Mouse (Mus musculus) cerebellum, adult (tissue): ENCODE data around the gene Efcab11.

Source experiments
- ATAC-seq: cut with Nextera tagmentation; 2 replicates; pipeline ENCODE4 v1.9.2; 2017; ENCODE audit warnings: mild to moderate bottlenecking, moderate library complexity, mixed read lengths; ENCODE audit not compliant: insufficient number of reproducible peaks, low FRiP score, low TSS enrichment

Gene Efcab11

DNA sequence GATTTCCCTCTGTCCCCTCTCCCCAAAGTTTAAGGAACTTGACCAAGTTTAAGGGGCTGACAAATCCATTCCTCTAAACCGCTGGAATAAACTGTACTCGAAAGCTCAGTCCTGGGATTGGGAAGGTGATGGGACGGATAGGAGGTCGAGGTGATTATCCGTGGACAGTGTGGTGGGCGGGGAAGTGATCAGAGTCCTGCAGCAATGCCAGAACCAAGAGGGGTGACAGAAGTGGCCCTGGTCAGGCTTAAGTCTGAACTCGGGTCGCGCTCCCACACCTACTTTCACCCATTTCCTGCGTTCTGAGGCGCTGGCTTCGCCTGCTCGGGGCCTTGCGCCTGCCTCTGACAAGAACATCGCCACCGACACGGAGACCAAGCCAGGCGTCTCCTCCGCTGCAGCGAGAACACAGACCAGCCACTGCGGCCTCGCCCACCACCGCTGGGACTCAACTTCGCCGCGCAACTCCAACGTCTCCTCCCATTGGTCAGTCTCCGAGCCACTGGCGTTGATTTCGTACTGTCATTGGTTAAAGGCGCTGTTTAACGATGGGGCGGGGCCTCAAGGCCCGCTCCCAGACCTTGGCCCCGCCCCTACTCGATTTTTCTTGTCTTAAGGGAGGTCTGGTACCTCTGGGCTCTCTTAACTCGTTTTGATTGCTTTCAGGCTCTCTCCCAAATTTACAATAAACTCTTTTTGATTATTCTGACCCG lies 1.1 kb downstream of the Efcab11 start:
- ATAC-seq = peak; percentile 81

DNA sequence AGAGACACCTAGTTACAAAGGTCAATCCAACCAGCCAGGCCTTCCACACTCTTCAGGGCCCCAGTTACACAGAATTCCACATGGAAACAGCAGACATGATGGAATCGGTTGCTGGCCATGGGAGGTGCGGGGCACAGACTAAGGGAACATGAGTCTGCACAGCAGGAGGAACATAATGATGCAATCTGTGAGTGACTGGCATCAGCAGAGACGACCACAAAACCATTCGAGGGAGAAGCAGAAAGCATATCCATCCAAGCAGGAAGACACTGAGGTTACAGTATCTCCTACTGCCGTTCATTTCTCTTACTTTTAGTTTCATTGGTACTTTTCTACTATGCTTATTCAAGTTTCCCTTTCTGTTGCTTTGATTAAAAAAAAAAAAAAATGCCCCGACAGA lies 9.6 kb downstream of the Efcab11 start:
- no peak for ATAC-seq

DNA sequence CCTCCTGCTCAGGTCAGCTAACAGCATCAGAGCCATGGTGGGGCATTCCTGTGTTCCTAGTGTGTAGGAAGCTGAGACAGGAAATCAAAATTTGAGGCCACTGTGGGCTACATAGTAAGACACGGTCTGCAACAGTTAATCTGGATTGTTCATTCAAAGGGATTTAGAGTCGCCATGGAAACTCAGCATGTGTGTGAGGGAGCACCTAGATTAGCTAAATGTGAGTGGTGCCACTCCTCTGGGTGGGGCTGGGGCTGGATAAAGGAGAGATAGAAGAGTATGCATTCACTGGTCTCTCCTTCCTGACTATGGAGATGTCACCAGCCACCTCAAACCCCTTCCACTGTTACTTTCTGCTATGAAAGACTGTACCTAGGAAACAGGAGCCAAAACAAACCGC lies 10.8 kb downstream of the Efcab11 start:
- ATAC-seq = no peak

DNA sequence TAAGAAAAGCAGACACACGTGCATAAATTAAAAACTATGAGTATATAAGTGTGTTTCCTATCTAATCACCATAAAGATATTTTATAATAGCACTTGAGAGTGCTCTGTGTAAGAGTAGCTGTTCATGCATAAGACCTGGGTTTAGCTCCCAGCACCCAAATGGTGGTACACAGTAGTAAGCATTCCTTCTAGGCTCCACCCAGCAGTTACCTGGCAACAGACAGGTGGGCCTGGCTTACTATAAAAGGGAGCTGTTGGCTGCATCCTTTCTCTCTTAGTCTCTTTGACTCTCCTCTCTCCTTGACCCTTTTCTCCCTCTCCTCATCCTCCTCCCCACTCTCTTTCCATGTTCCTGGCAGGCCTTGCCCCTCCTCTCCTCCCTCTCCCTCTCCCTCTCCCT lies 15.4 kb downstream of the Efcab11 start:
- no peak for ATAC-seq

DNA sequence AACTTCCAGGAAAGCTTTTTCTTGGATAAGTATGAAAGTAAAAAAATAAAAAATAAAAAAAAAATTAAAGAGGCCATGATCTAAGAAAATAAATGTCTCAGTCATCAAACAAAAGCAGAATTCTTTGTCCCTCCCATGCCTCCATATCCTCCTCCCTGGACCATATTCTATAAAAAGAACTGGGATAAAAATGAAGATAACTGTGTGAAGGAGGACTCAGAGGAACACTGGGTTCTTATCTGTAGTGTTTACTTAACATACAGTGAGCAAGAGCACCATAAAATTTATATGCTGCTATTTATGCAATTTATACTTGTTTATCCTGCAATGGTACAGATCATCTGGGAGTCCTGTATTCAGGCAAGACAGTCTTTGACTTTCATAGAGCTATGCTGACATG lies 19.6 kb downstream of the Efcab11 start:
- no peak for ATAC-seq

DNA sequence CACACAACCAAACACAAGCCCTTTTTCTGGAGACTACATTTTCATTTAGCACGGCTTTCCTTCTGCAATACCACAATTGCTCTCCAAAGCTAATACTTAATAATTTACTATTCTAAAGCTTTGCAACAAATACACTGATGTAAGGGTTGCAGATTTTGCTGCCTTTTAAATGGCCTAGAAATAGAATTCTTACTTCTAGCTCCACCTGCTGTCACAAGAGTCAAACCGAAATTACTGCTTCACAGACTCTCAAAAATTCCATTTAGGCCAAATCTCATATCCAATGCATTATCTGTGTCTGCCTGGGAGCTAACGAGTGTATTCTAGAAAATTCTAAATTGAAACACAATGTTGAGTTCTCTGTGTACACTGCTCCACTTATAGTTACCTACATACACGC lies 23.3 kb downstream of the Efcab11 start:
- ATAC-seq = no peak

DNA sequence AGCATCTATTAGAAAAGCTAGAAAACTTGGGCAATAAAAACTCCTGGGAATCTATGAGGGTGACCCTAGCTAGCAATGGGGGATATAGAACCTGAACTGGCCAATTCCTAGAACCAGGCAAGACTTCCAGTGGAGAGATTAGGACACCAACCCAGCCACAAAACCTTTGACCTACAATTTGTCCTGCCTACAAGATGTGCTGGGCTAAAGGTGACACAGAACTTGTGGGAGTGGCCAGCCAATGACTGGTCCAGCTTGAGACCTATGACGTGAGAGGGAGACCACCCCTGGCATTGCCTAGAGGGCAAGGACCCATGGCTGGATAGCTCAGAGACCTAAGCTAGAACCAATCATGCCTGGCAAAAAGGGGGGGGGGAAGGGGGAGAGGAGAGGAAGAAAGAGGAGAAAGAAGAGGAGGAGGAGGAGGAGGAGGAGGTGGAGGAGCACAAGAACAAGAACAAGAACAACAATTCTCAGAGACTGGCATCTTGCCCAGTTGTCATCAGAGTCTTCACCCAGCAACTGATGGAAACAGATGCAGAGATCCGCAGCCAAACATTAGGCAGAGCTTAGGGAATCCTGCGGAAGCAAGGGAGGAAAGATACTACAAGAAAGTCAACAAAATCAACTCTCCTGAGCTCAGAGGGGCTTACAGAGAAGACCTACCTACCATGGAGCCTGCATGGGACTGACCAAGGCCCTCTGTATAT lies 24.7 kb downstream of the Efcab11 start:
- ATAC-seq = no peak

DNA sequence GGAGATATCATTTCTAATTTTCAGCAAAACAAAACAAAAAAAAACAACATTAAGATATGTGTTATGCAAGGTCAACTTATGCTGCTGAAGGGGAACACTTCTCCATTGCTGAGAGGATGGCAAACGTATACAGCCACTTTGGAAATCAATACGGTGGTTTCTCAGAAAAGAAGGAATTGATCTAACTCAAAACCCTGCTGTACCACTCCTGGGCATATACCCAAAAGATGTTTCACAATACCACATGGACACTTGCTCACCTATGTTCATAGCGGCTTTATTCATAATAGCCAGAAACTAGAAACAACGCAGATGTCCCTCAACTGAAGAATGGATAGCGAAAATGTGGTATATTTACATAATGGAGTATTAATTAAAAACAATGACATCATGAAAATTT lies 25.6 kb downstream of the Efcab11 start:
- no peak for ATAC-seq

DNA sequence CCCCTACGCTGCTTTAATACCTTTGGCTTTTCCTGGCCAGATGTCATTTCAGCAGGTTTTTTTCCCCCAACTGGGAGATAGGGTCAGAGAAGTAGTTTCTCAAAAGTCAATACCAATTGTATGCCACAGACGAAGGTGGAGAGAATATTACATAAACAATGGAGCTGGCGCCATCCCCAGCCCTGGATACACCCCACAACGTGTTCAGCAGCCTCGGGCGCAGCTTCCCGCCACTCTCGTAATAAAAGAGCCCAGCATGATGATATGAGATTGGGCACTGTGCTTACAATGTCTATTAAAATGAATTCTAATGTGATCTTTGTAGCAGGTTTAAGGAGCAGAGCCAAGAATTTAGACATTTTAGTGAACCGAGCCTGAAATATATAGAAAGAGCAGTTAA lies 28.2 kb downstream of the Efcab11 start:
- no peak for ATAC-seq

DNA sequence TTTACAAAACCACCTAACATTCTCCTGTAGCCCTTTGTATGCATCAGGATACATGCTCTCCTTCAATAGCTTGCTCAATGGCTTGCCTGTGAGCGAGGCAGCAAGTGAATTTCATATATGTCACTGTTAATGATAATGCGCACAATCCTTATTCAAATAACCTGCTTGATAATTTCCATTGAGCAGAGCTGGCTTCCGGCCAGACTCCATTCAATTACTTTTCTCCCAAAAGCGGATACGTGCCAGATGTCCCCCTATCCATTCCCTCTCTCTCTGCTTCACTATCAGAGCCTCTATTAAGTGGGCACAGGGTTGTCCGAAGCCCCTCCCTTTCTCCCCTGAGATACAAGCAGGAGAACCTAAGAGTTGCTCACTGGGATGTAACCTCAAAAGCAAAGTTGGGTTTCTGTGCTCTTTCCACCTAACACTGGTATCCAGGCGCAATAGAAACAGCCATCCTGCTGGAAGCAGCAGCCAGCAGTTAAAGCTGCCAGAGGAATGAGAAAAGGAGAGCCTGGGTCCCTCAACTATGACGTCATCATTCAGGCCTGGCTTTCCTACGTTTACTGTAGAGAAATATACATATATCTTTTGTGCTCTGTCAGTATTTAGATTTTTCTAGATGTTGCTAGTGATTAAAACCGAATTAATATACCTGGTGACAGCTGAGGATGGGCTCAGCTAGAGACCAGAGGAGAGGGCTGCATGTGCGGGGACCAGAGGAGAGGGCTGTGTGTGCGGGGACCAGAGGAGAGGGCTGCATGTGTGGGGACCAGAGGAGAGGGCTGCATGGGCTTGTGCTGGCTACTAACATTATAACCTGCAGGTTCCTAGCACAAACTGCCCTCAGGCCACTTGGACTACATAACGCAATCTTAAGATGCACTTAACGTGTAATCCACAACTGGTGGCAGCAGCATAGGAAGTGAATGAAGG lies 30.6 kb downstream of the Efcab11 start:
- no peak for ATAC-seq

DNA sequence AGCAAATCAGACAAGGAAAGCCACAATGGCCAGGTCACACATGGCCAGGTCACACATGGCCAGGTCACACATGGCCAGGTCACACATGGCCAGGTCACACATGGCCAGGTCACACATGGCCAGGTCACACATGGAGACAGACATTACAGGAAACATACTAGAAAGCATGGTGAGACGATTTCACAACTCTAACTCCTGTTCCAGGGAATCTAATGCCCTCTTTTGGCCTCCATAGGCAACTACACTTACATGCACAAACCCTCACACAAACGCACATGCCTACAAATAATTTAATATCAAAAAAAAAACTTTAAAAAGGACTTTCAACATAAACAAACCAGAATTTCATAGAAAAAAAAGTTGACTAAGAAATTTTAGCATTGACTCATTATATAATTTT lies 34.2 kb downstream of the Efcab11 start:
- no peak for ATAC-seq

DNA sequence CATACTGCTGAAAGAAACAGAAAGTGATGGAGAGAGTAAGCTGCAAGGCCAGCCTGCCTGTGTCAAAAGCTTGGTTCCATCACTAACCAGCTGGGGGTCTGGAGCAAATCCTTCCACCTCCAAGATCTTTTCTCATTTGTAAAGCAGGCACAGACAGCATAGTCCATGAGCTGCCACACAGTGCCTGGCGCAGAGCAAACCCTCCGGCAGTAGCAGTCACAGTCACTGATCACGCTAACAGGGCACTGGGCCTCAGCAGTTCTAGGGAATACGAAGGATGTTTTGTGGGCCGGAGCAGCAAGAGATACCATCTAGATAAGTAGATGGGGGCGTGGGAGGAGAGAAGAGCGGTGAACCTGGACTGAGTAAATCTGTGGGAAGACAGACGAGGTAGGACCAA lies 39.3 kb downstream of the Efcab11 start:
- no peak for ATAC-seq

DNA sequence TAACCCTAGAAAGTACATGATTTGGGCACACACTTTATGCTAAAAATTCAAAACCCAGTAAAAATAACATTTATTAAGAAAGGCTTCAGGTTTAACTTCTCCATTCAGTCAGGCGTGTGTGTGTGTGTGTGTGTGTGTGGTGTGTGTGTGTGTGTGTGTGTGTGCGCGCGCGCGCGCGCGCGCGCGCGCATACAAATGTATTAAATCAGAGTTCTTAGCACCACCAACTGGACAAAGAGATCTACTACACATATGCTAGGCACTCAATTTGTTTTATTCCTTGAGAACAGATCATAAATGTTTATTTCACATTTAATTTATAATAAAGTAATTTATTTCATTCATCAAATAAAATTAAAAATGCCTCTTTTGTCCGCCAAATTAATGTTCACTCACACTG lies 45.5 kb downstream of the Efcab11 start:
- ATAC-seq = no peak

DNA sequence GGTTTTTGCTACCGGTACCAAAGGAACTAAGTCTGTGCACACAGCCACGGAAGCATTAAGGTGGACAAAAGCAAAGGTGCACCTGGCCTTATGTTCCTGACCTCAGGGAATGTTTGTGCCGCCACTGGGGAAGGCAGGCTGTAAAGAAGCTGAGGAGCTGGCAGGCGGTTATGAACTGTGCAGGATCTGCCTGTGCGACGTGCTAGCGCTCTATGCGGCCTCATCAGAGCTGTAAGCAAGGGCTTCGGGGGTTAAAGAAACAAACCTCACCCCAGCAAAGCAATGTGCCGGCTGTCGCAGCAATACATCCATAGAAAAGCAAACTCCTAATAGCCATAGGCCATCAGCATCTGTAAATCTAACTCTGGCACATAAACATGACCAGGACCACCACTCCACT lies 46.1 kb downstream of the Efcab11 start:
- ATAC-seq = no peak

DNA sequence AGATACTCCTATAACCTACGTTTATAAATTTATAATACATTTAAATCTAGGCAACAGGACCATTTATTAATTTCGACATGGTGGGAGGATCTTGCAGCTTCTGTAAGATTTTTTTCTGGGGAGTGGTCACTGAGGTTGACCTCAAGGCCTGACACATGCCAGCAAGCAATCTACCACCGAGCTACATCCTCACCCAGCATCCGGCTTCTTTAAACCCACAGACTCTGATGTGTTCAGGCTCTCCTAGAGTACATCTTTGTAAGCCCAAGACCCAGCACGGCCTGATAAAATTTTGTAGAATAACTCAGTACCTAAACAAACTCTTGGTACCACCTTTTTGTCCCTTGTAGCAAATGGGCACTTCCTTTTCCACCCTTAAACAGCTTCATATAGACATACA lies 46.7 kb downstream of the Efcab11 start:
- ATAC-seq = no peak

DNA sequence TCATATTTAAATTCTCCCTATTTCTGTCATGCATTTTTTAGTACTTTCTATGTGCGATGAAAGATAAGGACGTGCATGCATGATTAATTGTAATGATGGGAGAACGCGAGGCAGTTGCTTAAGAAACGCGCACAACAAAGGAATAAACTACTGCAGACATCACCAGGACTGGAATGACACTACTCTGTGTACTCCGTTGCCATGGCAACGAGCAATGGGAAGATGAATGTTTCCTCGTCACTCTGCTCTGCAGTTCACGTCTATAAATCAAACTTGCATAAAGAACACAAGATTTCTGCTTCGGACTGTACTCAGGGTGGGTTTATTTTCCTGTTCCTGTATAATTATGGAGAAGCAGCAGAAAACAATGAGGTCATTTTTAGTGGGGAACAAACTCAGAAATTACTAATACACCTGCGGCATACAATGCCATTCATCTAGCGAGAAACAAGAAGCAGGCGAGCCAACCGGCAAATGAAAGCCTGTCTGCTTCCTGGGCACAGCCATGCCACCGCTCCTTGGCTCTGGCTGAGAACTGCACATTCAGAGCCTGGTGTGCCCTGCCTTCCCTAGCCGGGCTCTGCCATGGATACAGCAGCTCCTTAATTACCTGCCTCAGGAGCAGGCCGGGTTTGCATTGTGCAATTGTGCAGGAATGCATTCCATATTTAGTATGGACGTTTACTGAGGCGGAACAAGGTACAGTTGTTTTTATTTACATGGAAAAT lies 47.7 kb downstream of the Efcab11 start:
- peak; percentile 56; the same call in 1 of the 2 replicates for ATAC-seq

DNA sequence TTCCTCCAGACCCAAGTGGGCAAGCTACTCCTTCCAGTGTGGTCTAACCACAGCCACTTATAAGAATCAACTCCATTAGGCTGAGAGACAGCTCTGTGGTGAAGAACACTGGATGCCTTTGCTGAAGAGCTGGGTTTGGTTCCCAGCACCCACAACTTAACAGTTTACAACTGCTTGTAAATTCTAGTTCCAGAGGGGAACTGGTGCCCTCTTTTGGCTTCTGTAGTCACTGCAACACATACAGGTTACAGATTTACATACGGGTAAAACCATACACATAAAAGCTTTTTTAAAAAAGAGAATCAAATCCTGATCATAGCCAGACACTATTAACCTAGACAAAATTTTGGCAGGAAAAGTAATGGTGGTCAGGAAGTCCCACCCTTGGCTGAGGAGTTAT lies 50.8 kb downstream of the Efcab11 start:
- no peak for ATAC-seq

DNA sequence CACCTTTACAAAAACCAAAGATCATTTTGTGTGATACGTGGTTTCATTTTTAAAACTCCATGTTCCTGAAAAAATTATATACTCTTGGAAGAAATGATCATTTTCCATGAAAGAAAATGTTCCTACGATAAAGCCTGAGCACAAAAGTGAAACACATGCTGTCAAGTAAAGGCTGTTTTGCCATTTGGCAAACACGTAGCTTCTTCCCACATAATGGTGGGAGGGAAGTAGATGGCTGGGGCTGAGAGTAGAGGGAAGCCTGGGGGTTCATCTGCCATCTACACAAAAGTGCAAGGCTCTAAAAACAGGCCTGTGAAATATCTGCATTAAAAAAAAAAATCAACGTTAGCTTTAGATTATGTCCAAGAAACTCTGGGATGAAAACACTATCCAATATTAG lies 61.6 kb downstream of the Efcab11 start:
- ATAC-seq = no peak

DNA sequence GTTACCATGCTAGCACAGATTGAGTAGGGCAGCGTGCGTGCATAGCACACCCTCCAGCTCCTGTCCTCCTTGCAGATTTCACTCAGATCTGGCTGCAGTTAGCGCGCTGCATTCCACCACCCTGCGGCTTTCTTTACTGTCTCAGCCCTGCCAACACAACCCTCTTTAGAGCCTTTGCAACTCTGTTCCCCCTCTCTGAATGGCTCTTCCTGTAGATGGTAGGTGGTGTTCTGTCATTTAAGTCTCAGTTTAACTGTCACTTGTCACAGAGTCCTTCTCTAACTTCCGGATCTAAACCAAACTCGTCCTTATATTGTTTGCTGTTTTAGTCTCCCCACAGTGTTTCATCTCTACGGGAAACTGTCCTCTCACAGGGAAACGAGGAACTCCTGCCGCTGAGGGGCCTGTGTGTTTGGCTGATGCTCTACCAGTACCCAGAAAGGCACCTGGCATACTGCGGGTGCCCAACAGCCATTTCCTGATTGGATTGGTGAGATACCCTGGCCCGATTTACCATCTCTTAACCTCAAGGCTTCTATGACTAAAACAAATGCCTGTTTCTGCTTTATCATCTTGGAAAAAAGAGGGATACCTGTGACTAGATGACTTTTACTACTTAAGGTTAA lies 62.8 kb downstream of the Efcab11 start:
- no peak; the same call in 1 of the 2 replicates for ATAC-seq
